Mouse (Mus musculus) kidney, adult 2 months (tissue): ENCODE results near the gene Dlgap4.

ENCODE experiments used
- CTCF ChIP-seq: fragments of 200-500 bp; conservative IDR thresholded peaks from 2 replicates; pipeline ENCODE4 v1.5.1; 2011; ENCODE audit warnings: low read depth, mild to moderate bottlenecking, control low read depth, low read length, moderate library complexity, mixed read lengths; ENCODE audit not compliant: insufficient read depth, insufficient read length
- POLR2A ChIP-seq: fragments of 200-500 bp; IDR thresholded peaks from one replicate; pipeline ENCODE4 v1.6.1; 2011; ENCODE audit warnings: low read depth, low read length, control low read depth

DNA sequence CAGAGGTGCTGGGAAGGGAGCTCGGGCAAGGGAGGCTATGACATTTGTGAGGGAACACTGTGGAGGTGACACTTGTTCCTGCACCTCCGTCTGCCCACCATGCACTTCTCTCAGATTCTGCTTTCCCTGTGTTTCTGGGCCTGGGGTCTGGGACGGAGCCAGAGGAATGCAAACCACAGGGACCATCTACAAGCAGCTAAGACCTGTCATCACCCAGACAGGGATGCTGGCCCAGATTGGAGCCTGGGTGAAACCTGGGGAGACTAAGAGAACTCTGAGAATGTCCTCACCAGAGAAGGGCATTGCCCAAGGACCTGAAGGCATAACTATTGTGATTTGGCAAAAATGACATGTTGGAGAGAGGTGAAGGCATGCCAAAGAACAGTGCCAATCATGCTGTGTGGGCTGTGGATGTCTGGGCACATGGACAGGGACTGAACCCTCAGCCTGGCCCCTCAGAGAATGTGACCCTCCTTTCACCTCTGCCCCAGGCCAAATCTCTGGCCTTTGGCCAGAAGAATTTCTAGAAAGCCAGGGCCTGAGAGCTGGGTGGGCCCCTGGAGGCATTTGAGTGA, 122.3 kb downstream of the Dlgap4 start:
- no peak for TF ChIP-seq CTCF
- no peak for TF ChIP-seq POLR2A
